Mouse (Mus musculus) brown adipose tissue, adult 24 weeks (tissue): ENCODE measurements around the gene Crocc. TPM values are rescaled to one million over a fixed set of nuclear protein-coding genes. Genes with fewer than 3 reads are reported as not detected.

Experiments used
- H3K27ac ChIP-seq: fragments of 200-500 bp; replicated peaks from 2 replicates; pipeline ENCODE4 v1.5.1; 2012; ENCODE audit warnings: low read depth, mild to moderate bottlenecking, low read length
- H3K4me1 ChIP-seq: fragments of 200-500 bp; 2 replicates; pipeline ENCODE4 v1.6.1; 2012; ENCODE audit warnings: low read length, mixed read lengths; ENCODE audit not compliant: control insufficient read depth, insufficient read depth, insufficient read length
- H3K4me3 ChIP-seq: fragments of 200-500 bp; 2 replicates; pipeline ENCODE4 v1.5.1; 2012; ENCODE audit warnings: low read depth, mild to moderate bottlenecking, low read length, moderate library complexity; ENCODE audit not compliant: insufficient read depth
- polyA plus RNA-seq: library from polyadenylated mRNA; stranded (reverse); fragments of >200 nt; gene quantifications from 2 replicates; pipeline ENCODE4 v1.2.4, GENCODE M21; 2012; ENCODE audit not compliant: missing spikeins, insufficient read depth, insufficient read length

Crocc gene
- polyA plus RNA-seq, 1 experiment, result 1.4 TPM

DNA sequence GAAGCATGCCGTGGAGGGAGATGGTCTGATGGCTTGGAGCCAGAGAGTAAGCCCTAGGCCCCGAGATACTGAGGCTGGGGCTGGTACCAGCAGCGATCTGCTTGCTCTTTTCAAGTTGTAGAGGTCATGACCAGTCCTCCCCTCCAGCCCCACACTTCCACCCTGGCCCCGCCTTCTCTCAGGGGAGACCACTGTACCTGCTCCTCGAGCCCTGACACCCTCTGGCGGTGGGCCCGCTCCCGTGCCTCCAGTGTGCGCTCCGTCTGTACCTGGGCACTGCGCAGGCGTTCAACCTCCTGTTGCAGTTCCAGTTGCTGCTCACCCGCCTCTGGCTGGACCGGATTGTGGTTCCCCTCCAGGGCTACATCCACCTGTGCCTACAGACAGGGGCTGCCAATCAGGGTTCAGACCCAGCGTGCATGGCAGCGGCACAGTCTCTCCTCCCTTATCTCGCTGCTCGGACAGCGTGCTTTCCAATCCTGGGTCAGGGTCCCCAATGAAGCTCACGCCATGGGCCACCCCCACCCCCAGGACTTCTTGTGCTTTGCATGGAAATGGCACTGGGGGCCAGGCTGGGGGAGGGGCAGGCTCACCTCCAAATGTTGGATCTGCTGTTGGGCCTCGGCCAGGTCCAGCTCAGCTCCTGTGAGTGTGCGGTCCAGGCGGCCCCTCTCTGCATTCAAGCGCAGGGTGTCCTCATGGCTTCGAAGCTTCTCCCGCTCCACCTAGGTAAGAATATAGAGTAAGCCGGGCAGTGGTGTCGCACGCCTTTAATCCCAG lies 42.5 kb downstream of the Crocc start:
- no peak overlapping the region for H3K27ac ChIP-seq
- H3K4me1 ChIP-seq, result no peaks in the 10 kb centered on the region

DNA sequence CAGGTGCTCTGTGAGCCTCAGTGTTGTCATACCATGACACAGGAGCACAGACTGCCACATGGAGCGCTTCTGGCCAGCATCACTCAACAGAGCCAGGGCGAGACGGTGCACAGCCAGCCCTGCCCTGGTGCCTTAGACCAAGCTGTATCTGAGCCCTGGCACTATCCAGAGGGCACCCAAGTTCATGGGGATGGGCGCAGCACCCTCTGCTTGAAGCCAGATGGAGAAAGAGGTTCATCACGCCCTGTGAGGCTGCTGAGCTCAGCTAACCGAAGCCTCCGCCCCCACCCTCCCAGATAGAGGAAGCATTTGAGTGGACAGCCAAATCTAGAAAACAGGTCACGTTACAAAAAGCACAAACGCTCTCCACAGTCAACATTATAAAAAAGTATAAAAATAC lies 44.0 kb downstream of the Crocc start:
- H3K27ac ChIP-seq, result no peak overlapping the region

More for the DNA sequence above, 42.5 kb downstream of the Crocc start:
- H3K4me3 ChIP-seq, result no peak overlapping the region

DNA sequence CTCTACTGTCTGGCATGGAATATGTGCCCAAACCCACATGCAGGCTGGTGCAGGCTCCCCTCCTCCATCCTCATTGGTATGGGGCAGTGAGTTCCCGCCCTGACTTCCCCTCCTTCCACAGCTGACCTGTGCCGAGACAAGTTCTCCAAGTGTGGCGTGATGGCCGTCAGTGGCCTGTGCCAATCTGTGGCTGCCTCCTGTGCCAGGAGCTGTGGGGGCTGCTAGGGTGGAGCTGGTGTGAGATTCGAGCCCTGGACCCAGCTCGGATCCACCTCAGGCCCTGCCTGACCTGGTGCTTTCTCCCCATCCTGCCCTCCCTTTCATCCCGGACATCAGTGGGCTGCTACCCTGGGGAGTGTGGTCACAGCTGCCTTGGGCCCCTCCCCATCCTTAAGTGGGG lies 45.0 kb downstream of the Crocc start:
- Histone ChIP-seq H3K4me3 (no peak overlapping the region), H3K27ac (no peak overlapping the region), H3K4me1 (no peaks in the 10 kb centered on the region)

More for the DNA sequence above, 44.0 kb downstream of the Crocc start:
- Histone ChIP-seq H3K4me1 (no peaks in the 10 kb centered on the region), H3K4me3 (no peak overlapping the region)

GRCm38 (mm10) chr4:141014856-141015255 lies 45.5 kb downstream of the Crocc start:
- Histone ChIP-seq H3K27ac (no peak overlapping the region), H3K4me3 (no peak overlapping the region), H3K4me1 (no peaks in the 10 kb centered on the region)

GRCm38 (mm10) chr4:141014114-141014513 lies 46.2 kb downstream of the Crocc start:
- no peak overlapping the region for H3K4me3 ChIP-seq
- H3K4me1 ChIP-seq, result no peaks in the 10 kb centered on the region
- no peak overlapping the region for H3K27ac ChIP-seq

DNA sequence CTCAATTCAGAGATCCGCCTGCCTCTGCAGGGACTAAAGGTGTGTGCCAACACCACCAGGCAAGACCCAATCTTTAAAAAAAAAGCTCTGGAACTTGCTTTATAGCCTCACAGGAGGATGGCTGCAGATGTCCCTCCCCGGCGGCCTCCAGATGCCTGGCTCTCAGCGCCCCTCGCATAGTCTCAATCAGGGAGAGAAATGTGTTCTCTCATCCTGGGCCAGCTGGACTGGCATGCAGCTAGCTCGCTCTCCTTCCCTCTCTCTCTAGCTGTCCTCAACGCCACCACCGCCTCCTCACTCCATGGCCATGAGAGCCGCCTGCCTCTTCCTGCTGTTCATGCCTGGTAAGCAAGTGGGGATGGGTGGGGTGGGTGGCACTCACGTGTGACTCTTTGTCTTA lies 47.8 kb downstream of the Crocc start:
- H3K4me1 ChIP-seq, result peaks cover 3% of the 10 kb centered on the region; the same call in 1 of the 2 replicates

GRCm38 (mm10) chr4:141011556-141012328 lies 48.6 kb downstream of the Crocc start:
- Histone ChIP-seq H3K27ac (no peak overlapping the region), H3K4me3 (0 out of 2 replicates have a peak overlapping the region, but pooled peaks have one; percentile 52)

More for the DNA sequence above, 47.8 kb downstream of the Crocc start:
- Histone ChIP-seq H3K27ac (no peak overlapping the region), H3K4me3 (no peak overlapping the region)

GRCm38 (mm10) chr4:141010941-141011429 lies 49.4 kb downstream of the Crocc start:
- Histone ChIP-seq H3K4me1 (peaks cover 3% of the 10 kb centered on the region; the same call in 1 of the 2 replicates), H3K4me3 (peak overlapping the region; percentile 52), H3K27ac (no peak overlapping the region)

More at GRCm38 (mm10) chr4:141011556-141012328, 48.6 kb downstream of the Crocc start:
- peaks cover 3% of the 10 kb centered on the region; the same call in 1 of the 2 replicates for H3K4me1 ChIP-seq

DNA sequence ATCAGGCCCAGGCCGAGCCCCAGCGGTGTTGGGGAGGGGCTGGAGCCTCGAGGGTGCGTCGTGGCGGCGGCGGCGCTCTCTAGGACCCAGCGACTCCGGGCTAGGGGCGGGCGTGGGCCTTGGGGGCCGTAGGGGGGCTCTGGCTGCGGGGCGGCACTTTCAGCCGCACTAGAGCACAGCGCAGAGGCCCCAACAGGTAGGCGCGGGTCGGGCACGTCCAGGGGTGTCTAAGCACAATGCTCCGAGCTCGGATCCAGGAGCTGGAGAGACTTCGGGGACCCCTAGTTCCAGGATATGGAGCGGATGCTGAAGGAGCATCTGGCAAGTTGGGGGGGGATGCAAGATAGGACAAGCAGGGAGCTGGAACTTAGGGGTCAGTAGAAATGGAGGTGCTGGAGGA lies 49.8 kb downstream of the Crocc start:
- peaks cover 3% of the 10 kb centered on the region; the same call in 1 of the 2 replicates for H3K4me1 ChIP-seq
- peak overlapping the region; percentile 52 for H3K4me3 ChIP-seq
- H3K27ac ChIP-seq, result no peak overlapping the region

DNA sequence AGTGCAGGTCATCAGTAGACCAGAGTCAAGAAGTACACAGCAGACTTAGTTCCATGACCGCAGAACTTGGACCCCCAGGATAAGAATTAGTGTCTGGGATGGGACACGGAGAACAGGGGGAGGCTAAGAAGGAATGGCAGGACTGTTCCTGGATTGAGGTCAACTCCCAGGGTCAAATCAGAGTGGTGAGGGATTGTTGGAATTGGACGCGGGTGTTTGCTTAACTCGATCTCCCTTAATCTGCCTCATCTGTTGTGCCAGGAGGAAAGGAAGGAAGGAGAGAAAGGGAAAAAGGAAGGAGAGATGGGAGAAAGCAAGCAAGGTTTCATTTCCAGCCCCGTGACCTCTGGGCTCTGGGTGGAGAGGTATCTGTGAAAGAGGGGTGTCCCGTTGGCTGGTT lies 50.2 kb downstream of the Crocc start, which contains the start of gene Mfap2:
Gene Mfap2 (plus strand): TSS at position 301 of the 400 bp plus-strand sequence.
- Histone ChIP-seq H3K27ac (no peak within 1 kb of the TSS), H3K4me1 (peaks cover 3% of the 10 kb centered on the region; the same call in 1 of the 2 replicates), H3K4me3 (peak within 1 kb of the TSS; percentile 52)

DNA sequence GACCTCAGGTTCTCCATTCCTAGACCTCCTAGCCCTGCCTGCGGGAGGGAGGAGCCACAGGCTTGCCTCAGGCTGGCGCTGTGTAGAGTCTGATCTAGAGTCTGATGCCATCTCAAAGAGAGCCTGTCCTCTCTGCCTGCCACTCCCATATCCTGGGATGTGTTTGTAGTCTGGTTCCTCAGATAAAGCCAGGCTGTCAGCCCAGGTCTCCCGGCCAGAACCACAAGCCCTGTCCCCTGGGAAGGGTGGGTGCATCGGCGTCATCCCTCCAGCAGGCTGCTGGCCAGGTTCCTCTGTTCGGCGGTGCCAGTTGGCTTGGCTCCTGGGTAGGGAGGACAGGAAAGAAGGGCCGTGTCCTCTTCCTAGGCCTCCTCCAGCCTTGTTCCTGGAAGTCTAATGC lies 52.3 kb downstream of the Crocc start:
- H3K27ac ChIP-seq, result no peak overlapping the region
- H3K4me3 ChIP-seq, result no peak overlapping the region

DNA sequence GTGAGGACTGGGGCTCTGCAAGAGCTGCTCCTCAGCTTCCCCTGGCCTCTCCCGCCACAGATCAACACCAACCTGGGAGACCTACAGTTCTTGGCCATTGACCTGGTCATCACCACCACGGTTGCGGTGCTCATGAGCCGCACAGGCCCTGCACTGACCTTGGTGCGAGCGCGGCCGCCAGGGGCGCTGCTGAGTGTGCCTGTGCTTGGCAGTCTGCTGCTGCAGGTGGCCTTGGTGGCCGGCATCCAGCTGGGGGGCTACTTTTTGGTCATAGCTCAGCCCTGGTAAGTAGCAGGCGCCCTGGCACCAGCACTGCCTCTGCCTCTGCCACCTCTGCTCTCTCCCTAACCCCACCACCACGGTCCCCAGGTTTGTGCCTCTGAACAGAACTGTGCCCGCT lies 54.4 kb downstream of the Crocc start:
- Histone ChIP-seq H3K4me1 (peaks cover 3% of the 10 kb centered on the region; the same call in 1 of the 2 replicates), H3K27ac (no peak overlapping the region), H3K4me3 (no peak overlapping the region)

More for the DNA sequence above, 52.3 kb downstream of the Crocc start:
- H3K4me1 ChIP-seq, result peaks cover 3% of the 10 kb centered on the region; the same call in 1 of the 2 replicates

DNA sequence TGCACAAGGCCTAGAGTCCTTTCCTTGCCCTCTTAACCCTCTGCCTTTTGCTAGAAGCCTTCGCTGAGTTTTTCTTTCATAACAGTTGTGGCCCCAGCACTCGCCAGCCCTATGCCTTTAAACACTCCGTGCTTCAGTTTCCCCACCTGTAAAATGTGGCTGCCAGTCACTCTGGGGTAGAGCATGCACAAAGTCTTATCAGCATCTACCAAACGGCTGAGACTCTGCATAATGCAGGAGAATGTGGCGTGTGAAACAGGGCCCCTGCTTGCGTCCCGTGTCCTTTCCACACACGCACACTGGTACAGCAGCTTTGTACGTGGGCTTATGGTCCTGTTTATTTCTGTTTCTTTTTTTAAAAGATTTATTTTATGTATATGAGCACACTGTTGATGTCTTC lies 63.5 kb downstream of the Crocc start:
- no peaks in the 10 kb centered on the region for H3K4me1 ChIP-seq
- no peak overlapping the region for H3K27ac ChIP-seq
- H3K4me3 ChIP-seq, result no peak overlapping the region

DNA sequence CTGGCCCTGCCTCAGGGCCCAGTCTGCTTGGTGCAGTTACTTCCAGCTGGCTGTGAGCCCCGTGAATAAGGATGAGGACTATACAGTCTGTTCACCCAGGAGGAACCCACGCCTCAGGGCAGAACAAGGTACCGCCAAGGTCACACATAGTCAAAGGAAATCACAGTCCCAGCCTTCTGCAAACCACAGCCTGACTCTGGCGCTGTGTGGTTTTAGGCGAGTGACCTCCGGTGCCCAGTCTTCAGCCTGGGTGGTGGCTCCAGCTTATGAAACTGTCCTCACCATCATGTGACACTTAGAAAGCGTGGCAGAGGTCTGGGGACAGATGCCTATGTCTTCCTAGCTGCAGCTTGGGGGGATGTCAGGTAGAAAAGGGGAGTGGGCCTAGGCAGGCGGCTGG lies 64.5 kb downstream of the Crocc start:
- Histone ChIP-seq H3K4me1 (no peaks in the 10 kb centered on the region), H3K27ac (no peak overlapping the region), H3K4me3 (no peak overlapping the region)

GRCm38 (mm10) chr4:140993846-140994245 lies 66.5 kb downstream of the Crocc start:
- Histone ChIP-seq H3K4me1 (no peaks in the 10 kb centered on the region), H3K4me3 (no peak overlapping the region), H3K27ac (no peak overlapping the region)
